Mouse (Mus musculus) kidney, postnatal 0 days (tissue): ENCODE data around the gene Zc3h12a. TPM values are rescaled to one million over a fixed set of nuclear protein-coding genes. Genes with fewer than 3 reads are reported as not detected.

Experiments used
- ATAC-seq: fragments of 200-750 bp; cut with Nextera tagmentation; replicated peaks from 2 replicates; pipeline ENCODE4 v1.8.0; 2017; ENCODE audit warnings: low read depth, moderate number of reproducible peaks, moderate TSS enrichment, moderate library complexity; ENCODE audit not compliant: low FRiP score
- DNase-seq: peaks from one replicate; pipeline ENCODE4 v3.0.0-alpha.2; 2016; ENCODE audit warnings: low spot score
- H3K27ac ChIP-seq: fragments of 300-500 bp; sonication (generic); 2 replicates; pipeline ENCODE4 v1.5.1; 2014; ENCODE audit warnings: mild to moderate bottlenecking
- H3K27me3 ChIP-seq: fragments of 300-500 bp; sonication (generic); 2 replicates; pipeline ENCODE4 v1.6.1; 2014; ENCODE audit warnings: low read length, mixed read lengths; ENCODE audit not compliant: insufficient read depth
- H3K36me3 ChIP-seq: fragments of 300-500 bp; sonication (generic); 2 replicates; pipeline ENCODE4 v1.6.1; 2014; ENCODE audit warnings: low read length, mixed read lengths; ENCODE audit not compliant: insufficient read depth
- H3K4me1 ChIP-seq: fragments of 300-500 bp; sonication (generic); replicated peaks from 2 replicates; pipeline ENCODE4 v1.6.1; 2014; ENCODE audit warnings: antibody characterized with exemption, low read length, mixed read lengths; ENCODE audit not compliant: insufficient read depth
- H3K4me2 ChIP-seq: fragments of 300-500 bp; sonication (generic); 2 replicates; pipeline ENCODE4 v1.6.1; 2014; ENCODE audit warnings: mild to moderate bottlenecking, low read length, moderate library complexity, mixed read lengths
- H3K4me3 ChIP-seq: fragments of 300-500 bp; sonication (generic); replicated peaks from 2 replicates; pipeline ENCODE4 v1.5.1; 2014; ENCODE audit warnings: low read depth, low read length
- H3K9ac ChIP-seq: fragments of 300-500 bp; sonication (generic); 2 replicates; pipeline ENCODE4 v1.6.1; 2014; ENCODE audit warnings: low read depth, low read length
- H3K9me3 ChIP-seq: fragments of 300-500 bp; sonication (generic); replicated peaks from 2 replicates; pipeline ENCODE4 v1.6.1; 2016; ENCODE audit warnings: low read length, inconsistent platforms, mixed read lengths
- CTCF ChIP-seq: IDR thresholded peaks from 2 replicates; pipeline ENCODE4 v1.5.1; 2016; ENCODE audit warnings: antibody characterized with exemption, low read depth, mild to moderate bottlenecking, moderate library complexity
- WGBS: fragments of 180-500 bp; shearing (Covaris S2); extraction: QIAGEN DNeasy Blood & Tissue Kit; methylation state at CpG from one replicate; pipeline ENCODE4 v1.1.7; 2014; 5-methylcytosine and 5-hydroxymethylcytosine counted together
- polyA plus RNA-seq: library from polyadenylated mRNA; unstranded; fragments of >200 nt; fragmentation: Nextera tagmentation; extraction: Ambion mirVana; gene quantifications from 2 replicates; pipeline ENCODE4 v1.2.1, GENCODE M21; 2015

Gene Zc3h12a
- polyA plus RNA-seq, 1 experiment from 2014 or later: 0.78 TPM

DNA sequence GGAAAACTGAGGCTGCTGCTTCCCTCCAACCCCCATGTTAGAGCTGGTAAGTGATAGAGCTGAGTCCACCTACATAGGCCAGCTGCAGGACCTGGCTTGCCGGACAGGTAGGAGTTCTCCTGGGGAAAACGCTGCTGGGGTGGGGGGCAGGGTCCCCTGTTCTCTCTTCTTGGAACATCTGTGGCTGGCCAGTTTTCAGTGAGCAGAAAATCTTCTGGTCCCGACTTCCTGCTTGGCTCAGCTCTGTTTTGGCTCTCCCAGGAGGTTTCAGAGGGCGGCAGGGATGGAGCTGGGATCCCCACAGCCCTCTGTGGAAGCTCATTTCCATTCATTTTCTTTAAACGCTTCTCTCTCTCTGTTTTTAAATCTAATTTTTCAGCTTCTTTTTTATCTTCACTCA is 21.8 kb upstream of the Zc3h12a start:
- H3K9me3 ChIP-seq: no peaks in the 10 kb centered on the region
- no peaks in the 10 kb centered on the region for H3K27me3 ChIP-seq
- H3K4me3 ChIP-seq: no peak overlapping the region
- no peaks in the 10 kb centered on the region for H3K4me1 ChIP-seq
- no peak overlapping the region for H3K27ac ChIP-seq
- WGBS: 33% methylated on average over 5 of the region's 5 CpGs
- H3K9ac ChIP-seq: no peak overlapping the region
- ATAC-seq (no peak), DNase-seq (no peak)
- H3K4me2 ChIP-seq: no peak overlapping the region
- H3K36me3 ChIP-seq: no peaks in the 10 kb centered on the region
- no peak for TF ChIP-seq CTCF

DNA sequence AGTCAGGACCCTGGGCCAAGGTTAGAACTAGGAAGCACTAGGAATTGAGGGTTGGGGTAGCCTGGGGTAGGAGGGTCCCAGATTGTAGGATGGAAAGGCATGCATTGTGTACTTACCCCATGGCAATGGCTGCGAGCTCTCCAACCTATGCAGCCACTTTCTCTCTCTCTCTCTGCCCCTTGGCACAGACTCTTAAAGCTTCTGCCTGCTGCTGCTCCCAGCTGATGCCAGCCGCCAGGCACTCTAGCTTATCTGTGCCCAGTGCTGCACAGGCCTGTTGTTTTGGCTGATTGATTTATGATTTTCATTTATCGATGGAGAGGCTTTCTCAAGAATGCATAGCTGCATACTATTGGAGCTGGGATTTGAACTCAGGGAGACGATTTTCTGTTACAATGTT is 20.3 kb upstream of the Zc3h12a start:
- no peak for TF ChIP-seq CTCF
- WGBS: 88% methylated on average over 4 of the region's 4 CpGs
- Histone ChIP-seq H3K9ac (no peak overlapping the region), H3K4me2 (no peak overlapping the region), H3K27ac (no peak overlapping the region), H3K36me3 (no peaks in the 10 kb centered on the region), H3K4me3 (no peak overlapping the region), H3K4me1 (no peaks in the 10 kb centered on the region), H3K27me3 (no peaks in the 10 kb centered on the region), H3K9me3 (no peaks in the 10 kb centered on the region)
- ATAC-seq: no peak
- DNase-seq: no peak

DNA sequence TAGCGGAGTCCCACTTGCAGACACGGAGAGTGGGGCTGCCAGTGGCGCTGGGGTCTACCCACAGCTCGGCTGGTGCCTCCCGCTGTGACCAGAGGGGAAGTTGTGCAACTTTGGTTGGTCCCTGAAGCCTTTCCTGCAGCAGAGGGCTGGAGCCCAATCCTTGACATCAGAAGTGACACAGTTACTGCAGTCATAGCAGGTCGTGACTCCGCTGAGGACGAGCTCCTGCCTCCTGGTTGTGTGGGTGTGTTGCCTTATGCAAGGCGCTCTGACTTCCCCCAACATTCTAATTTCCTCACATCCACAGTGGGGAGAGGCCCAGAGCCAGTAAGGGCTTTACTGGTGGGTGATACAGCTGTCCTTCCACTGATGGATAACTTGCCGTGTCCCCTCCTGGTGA is 17.6 kb upstream of the Zc3h12a start:
- no peak for TF ChIP-seq CTCF
- no peak for DNase-seq
- no peaks in the 10 kb centered on the region for H3K4me1 ChIP-seq
- no peaks in the 10 kb centered on the region for H3K9me3 ChIP-seq
- H3K9ac ChIP-seq: no peak overlapping the region
- 37% methylated on average over 10 of the region's 10 CpGs for WGBS
- no peak overlapping the region for H3K4me2 ChIP-seq
- ATAC-seq: no peak
- H3K4me3 ChIP-seq: no peak overlapping the region
- H3K27me3 ChIP-seq: no peaks in the 10 kb centered on the region
- H3K36me3 ChIP-seq: no peaks in the 10 kb centered on the region
- H3K27ac ChIP-seq: no peak overlapping the region

DNA sequence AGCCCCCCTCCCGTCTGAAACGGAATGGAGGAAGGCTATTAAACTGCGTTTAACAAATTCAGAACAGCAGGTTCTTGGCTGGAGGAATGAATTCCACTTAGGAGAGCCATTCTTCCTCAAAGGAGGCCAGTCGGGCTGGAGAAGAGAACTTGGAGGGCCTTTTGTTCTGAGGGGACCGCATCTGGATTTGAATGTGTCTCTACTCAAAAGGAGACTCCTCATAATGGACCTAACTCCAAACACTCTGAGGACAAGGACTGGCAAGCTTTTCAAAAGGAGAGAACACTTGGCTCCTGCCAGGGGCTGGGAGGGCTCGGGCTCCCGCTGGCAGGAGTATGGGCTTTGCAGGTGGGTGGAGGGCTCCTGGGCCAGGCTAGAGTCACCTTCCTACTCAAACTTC is 17.0 kb upstream of the Zc3h12a start:
- H3K4me1 ChIP-seq: no peaks in the 10 kb centered on the region
- WGBS: 36% methylated on average over 7 of the region's 7 CpGs
- no peak for TF ChIP-seq CTCF
- H3K9ac ChIP-seq: no peak overlapping the region
- no peak overlapping the region for H3K4me2 ChIP-seq
- H3K4me3 ChIP-seq: no peak overlapping the region
- no peaks in the 10 kb centered on the region for H3K9me3 ChIP-seq
- ATAC-seq (no peak), DNase-seq (no peak)
- no peaks in the 10 kb centered on the region for H3K27me3 ChIP-seq
- H3K27ac ChIP-seq: no peak overlapping the region
- no peaks in the 10 kb centered on the region for H3K36me3 ChIP-seq

DNA sequence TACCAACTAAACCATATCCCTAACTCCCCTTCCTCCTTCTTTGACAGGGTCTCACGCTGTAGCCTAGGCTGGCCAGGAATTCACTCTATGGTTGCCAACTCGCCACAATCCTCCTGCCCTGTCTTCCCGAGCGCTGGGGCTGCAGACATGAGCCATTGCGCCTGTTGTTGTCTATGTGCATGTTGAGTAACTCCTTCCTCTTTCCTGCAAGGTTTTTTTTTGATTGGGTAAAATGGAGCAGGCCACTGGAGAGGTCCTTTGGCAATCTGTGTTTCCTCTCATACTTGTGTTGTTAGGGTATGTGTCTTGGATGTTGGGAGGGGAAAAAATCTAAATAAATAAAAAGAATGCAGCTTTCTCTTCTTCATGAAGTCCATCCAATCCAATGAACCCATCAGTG is 16.6 kb upstream of the Zc3h12a start:
- DNase-seq: no peak
- no peaks in the 10 kb centered on the region for H3K27me3 ChIP-seq
- no peaks in the 10 kb centered on the region for H3K9me3 ChIP-seq
- H3K4me2 ChIP-seq: no peak overlapping the region
- no peaks in the 10 kb centered on the region for H3K36me3 ChIP-seq
- ATAC-seq: no peak
- 82% methylated on average over 5 of the region's 5 CpGs for WGBS
- no peak overlapping the region for H3K27ac ChIP-seq
- no peak overlapping the region for H3K9ac ChIP-seq
- no peak overlapping the region for H3K4me3 ChIP-seq
- TF ChIP-seq CTCF: no peak
- H3K4me1 ChIP-seq: no peaks in the 10 kb centered on the region

DNA sequence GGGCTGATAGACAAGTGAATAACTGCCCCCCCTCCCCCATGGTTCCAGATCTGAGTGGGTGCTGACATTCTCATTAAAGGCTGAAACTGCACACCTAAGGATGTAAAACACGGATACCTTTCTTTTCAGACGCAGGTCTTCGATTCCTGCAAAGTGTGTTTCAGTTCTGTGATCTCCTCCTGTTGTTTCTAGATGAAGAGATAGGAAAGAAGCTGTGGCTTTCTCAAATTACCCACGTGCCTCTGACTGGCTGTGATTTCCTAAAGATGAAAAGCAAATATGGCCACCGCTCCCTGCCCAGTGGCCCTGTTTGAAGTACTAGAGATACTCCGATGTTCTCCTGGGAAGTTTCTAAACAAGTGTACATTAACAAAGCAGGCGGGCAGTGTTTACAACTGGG is 10.7 kb upstream of the Zc3h12a start:
- no peak overlapping the region for H3K9ac ChIP-seq
- H3K4me2 ChIP-seq: no peak overlapping the region
- H3K27me3 ChIP-seq: no peaks in the 10 kb centered on the region
- no peaks in the 10 kb centered on the region for H3K9me3 ChIP-seq
- 41% methylated on average over 7 of the region's 7 CpGs for WGBS
- H3K4me3 ChIP-seq: no peak overlapping the region
- no peaks in the 10 kb centered on the region for H3K4me1 ChIP-seq
- H3K36me3 ChIP-seq: no peaks in the 10 kb centered on the region
- DNase-seq (no peak), ATAC-seq (no peak)
- TF ChIP-seq CTCF: no peak
- H3K27ac ChIP-seq: no peak overlapping the region

DNA sequence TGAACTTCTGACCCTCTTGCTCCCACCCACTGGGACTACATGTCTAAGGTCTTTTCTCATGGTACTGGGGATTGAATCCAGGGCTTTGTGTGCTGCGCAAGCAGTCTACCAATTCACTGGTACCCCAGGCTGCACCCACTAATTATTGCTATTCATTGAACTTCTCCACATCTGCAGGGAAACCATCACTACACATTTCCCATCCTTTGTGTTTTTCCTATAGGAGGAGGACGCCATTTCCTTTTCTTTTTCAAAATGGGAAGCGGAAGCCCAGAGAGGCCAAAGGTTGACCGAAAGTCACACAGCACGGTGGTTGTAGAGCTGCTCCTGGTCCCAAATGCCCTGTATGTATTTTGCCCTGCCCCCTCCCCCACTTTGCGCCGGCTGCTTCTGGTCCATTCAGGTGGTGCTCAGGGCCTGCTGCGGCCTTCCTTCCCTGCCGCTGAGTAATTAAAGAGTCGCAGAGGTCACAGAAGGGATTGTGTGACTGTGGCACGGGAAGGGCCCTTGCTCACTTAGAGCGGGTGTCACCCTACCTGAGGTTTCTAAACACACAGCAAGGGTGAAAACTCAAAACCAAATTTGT is 8.8 kb upstream of the Zc3h12a start:
- WGBS: 56% methylated on average over 12 of the region's 12 CpGs
- TF ChIP-seq CTCF: no peak
- no peak overlapping the region for H3K4me3 ChIP-seq
- H3K9ac ChIP-seq: no peak overlapping the region
- ATAC-seq (no peak), DNase-seq (no peak)
- H3K27ac ChIP-seq: no peak overlapping the region
- H3K4me1 ChIP-seq: no peaks in the 10 kb centered on the region
- no peaks in the 10 kb centered on the region for H3K36me3 ChIP-seq
- no peaks in the 10 kb centered on the region for H3K27me3 ChIP-seq
- no peak overlapping the region for H3K4me2 ChIP-seq
- H3K9me3 ChIP-seq: no peaks in the 10 kb centered on the region
